Mouse (Mus musculus) forebrain, postnatal 0 days (tissue): ENCODE data around the gene Crlf3. TPM values are rescaled to one million over a fixed set of nuclear protein-coding genes. Genes with fewer than 3 reads are reported as not detected.

Experiments used
- ATAC-seq: fragments of 200-750 bp; cut with Nextera tagmentation; 2 replicates; pipeline ENCODE4 v1.8.0; 2017; ENCODE audit warnings: mild to moderate bottlenecking, moderate library complexity
- DNase-seq: peaks from one replicate; pipeline ENCODE4 v3.0.0-alpha.2; 2015
- H3K27ac ChIP-seq: fragments of 300-500 bp; sonication (generic); 2 replicates; pipeline ENCODE4 v1.5.1; 2014; ENCODE audit warnings: low read depth, mild to moderate bottlenecking, antibody characterized with exemption, low read length, moderate library complexity, mixed read lengths
- H3K27me3 ChIP-seq: fragments of 300-500 bp; sonication (generic); 2 replicates; pipeline ENCODE4 v1.6.1; 2014; ENCODE audit warnings: mild to moderate bottlenecking, low read length, mixed read lengths; ENCODE audit not compliant: insufficient read depth
- H3K36me3 ChIP-seq: fragments of 300-500 bp; sonication (generic); 2 replicates; pipeline ENCODE4 v1.6.1; 2014; ENCODE audit warnings: mild to moderate bottlenecking, moderate library complexity; ENCODE audit not compliant: insufficient read depth
- H3K4me1 ChIP-seq: fragments of 300-500 bp; sonication (generic); 2 replicates; pipeline ENCODE4 v1.6.1; 2014; ENCODE audit warnings: antibody characterized with exemption; ENCODE audit not compliant: insufficient read depth
- H3K4me2 ChIP-seq: fragments of 300-500 bp; sonication (generic); 2 replicates; pipeline ENCODE4 v1.6.1; 2014; ENCODE audit warnings: low read depth, mild to moderate bottlenecking, moderate library complexity
- H3K4me3 ChIP-seq: fragments of 300-500 bp; sonication (generic); 2 replicates; pipeline ENCODE4 v1.5.1; 2014; ENCODE audit warnings: low read depth, low read length, mixed read lengths
- H3K9ac ChIP-seq: fragments of 300-500 bp; sonication (generic); 2 replicates; pipeline ENCODE4 v1.6.1; 2014; ENCODE audit warnings: mild to moderate bottlenecking
- H3K9me3 ChIP-seq: fragments of 300-500 bp; sonication (generic); 2 replicates; pipeline ENCODE4 v1.6.1; 2016; ENCODE audit warnings: low read length
- CTCF ChIP-seq: sonication (generic); IDR thresholded peaks from 2 replicates; pipeline ENCODE4 v1.5.1; 2016; ENCODE audit warnings: antibody characterized with exemption, control low read depth, low read depth
- WGBS: fragments of 180-500 bp; shearing (Covaris S2); extraction: QIAGEN DNeasy Blood & Tissue Kit; methylation state at CpG from one replicate; pipeline ENCODE4 v1.1.7; 2014; 5-methylcytosine and 5-hydroxymethylcytosine counted together
- polyA plus RNA-seq: library from polyadenylated mRNA; unstranded; fragments of >200 nt; fragmentation: Nextera tagmentation; extraction: Ambion mirVana; gene quantifications from 2 replicates; pipeline ENCODE4 v1.2.1, GENCODE M21; 2015
- total RNA-seq: library from RNA; depleted of rRNA; stranded (reverse); fragments of >200 nt; gene quantifications from 2 replicates; pipeline ENCODE4 v1.2.3, GENCODE M21; 2014; rRNA removed

Crlf3 gene
- total RNA-seq (11.2 and 12.0 TPM in 2 replicates), polyA plus RNA-seq (9.6 TPM in 2 replicates)

- TF ChIP-seq CTCF: peak; percentile 51
- WGBS: 4% methylated on average over 55 of the region's 55 CpGs
- H3K4me1 ChIP-seq: 0 out of 2 replicates have a peak, but pooled peaks cover 5% of the 10 kb centered on the region
- no peaks in the 10 kb centered on the region for H3K36me3 ChIP-seq
- peak; percentile 98 for ATAC-seq
- peak; percentile 90 for DNase-seq
- peak within 1 kb of the TSS; percentile 77 for H3K4me3 ChIP-seq
- H3K9me3 ChIP-seq: no peaks in the 10 kb centered on the region
- H3K9ac ChIP-seq: peak within 1 kb of the TSS; percentile 79
- no peaks in the 10 kb centered on the region for H3K27me3 ChIP-seq
- peak within 1 kb of the TSS; percentile 55; the same call in 1 of the 2 replicates for H3K27ac ChIP-seq
- peak within 1 kb of the TSS; percentile 77 for H3K4me2 ChIP-seq
Measured at GRCm38 (mm10) chr11:80080826-80081728, at the start of gene Crlf3. TSS of gene Crlf3 (minus strand) at chr11:80080991.

- H3K4me3 ChIP-seq: no peak overlapping the region
- H3K9ac ChIP-seq: no peak overlapping the region
- no peaks in the 10 kb centered on the region for H3K27me3 ChIP-seq
- TF ChIP-seq CTCF: no peak
- H3K27ac ChIP-seq: no peak overlapping the region
- no peaks in the 10 kb centered on the region for H3K9me3 ChIP-seq
- no peak for ATAC-seq
- no peak overlapping the region for H3K4me2 ChIP-seq
- WGBS: 88% methylated on average over 1 of the region's 1 CpGs
- H3K36me3 ChIP-seq: peaks cover 34% of the 10 kb centered on the region
- no peak for DNase-seq
- no peaks in the 10 kb centered on the region for H3K4me1 ChIP-seq
Measured at GRCm38 (mm10) chr11:80116411-80116810, 35.6 kb upstream of the Crlf3 start.

GRCm38 (mm10) chr11:80104407-80104806, 23.6 kb upstream of the Crlf3 start:
- 94% methylated on average over 1 of the region's 1 CpGs for WGBS
- Histone ChIP-seq H3K4me1 (no peaks in the 10 kb centered on the region), H3K4me2 (no peak overlapping the region), H3K9ac (no peak overlapping the region), H3K4me3 (no peak overlapping the region), H3K27me3 (no peaks in the 10 kb centered on the region), H3K27ac (no peak overlapping the region), H3K36me3 (peaks cover 26% of the 10 kb centered on the region), H3K9me3 (no peaks in the 10 kb centered on the region)
- ATAC-seq (no peak), DNase-seq (no peak)
- no peak for TF ChIP-seq CTCF

- H3K4me1 ChIP-seq: no peaks in the 10 kb centered on the region
- no peak overlapping the region for H3K4me2 ChIP-seq
- DNase-seq (no peak), ATAC-seq (no peak)
- H3K9me3 ChIP-seq: no peaks in the 10 kb centered on the region
- no peaks in the 10 kb centered on the region for H3K27me3 ChIP-seq
- TF ChIP-seq CTCF: no peak
- H3K4me3 ChIP-seq: no peak overlapping the region
- H3K36me3 ChIP-seq: peaks cover 21% of the 10 kb centered on the region
- no peak overlapping the region for H3K9ac ChIP-seq
- 98% methylated on average over 6 of the region's 6 CpGs for WGBS
- H3K27ac ChIP-seq: no peak overlapping the region
Measured at GRCm38 (mm10) chr11:80101298-80101697, 20.5 kb upstream of the Crlf3 start.

GRCm38 (mm10) chr11:80098444-80099056, 17.8 kb upstream of the Crlf3 start:
- no peaks in the 10 kb centered on the region for H3K27me3 ChIP-seq
- no peak overlapping the region for H3K9ac ChIP-seq
- no peak overlapping the region for H3K4me3 ChIP-seq
- ATAC-seq (no peak), DNase-seq (no peak)
- H3K4me1 ChIP-seq: no peaks in the 10 kb centered on the region
- no peak for TF ChIP-seq CTCF
- H3K9me3 ChIP-seq: no peaks in the 10 kb centered on the region
- WGBS: 90% methylated on average over 3 of the region's 3 CpGs
- peaks cover 12% of the 10 kb centered on the region for H3K36me3 ChIP-seq
- H3K27ac ChIP-seq: no peak overlapping the region
- H3K4me2 ChIP-seq: no peak overlapping the region

- Histone ChIP-seq H3K27ac (no peak overlapping the region), H3K4me1 (no peaks in the 10 kb centered on the region), H3K4me2 (no peak overlapping the region; the same call in 1 of the 2 replicates), H3K4me3 (no peak overlapping the region; the same call in 1 of the 2 replicates), H3K9ac (no peak overlapping the region), H3K36me3 (no peaks in the 10 kb centered on the region), H3K27me3 (no peaks in the 10 kb centered on the region), H3K9me3 (no peaks in the 10 kb centered on the region)
- ATAC-seq (no peak), DNase-seq (no peak)
- WGBS: 53% methylated on average over 3 of the region's 3 CpGs
- TF ChIP-seq CTCF: no peak
Measured at GRCm38 (mm10) chr11:80090555-80091164, 9.9 kb upstream of the Crlf3 start.
